Mouse (Mus musculus) CH12.LX (cell line): ENCODE measurements around the gene Slc4a4. TPM values are rescaled to one million over a fixed set of nuclear protein-coding genes. Genes with fewer than 3 reads are reported as not detected.

Experiments used
- DNase-seq: peaks from one replicate; pipeline ENCODE4 v3.0.0-alpha.2; 2013; ENCODE audit errors: extremely low read depth
- H3K27ac ChIP-seq: 2 replicates; pipeline ENCODE4 v1.5.1; 2012; ENCODE audit warnings: low read depth, mild to moderate bottlenecking, control low read depth, moderate library complexity; ENCODE audit not compliant: insufficient read depth
- H3K27me3 ChIP-seq: replicated peaks from 2 replicates; pipeline ENCODE3; 2012; ENCODE audit warnings: inconsistent platforms
- H3K36me3 ChIP-seq, 2 experiments: replicated peaks in 1 of 2; 2 replicates each; pipeline versions ENCODE3 to v1.6.1; 2012; ENCODE audit warnings: inconsistent platforms in 1 of 2, low read length in 1 of 2, mild to moderate bottlenecking in 1 of 2, mixed read lengths in 1 of 2, moderate library complexity in 1 of 2; ENCODE audit not compliant: control insufficient read depth in 1 of 2, insufficient read depth in 1 of 2
- H3K4me1 ChIP-seq, 2 experiments: 2 replicates each; pipeline ENCODE4 v1.6.1; 2012; ENCODE audit warnings: inconsistent platforms in 1 of 2, moderate library complexity in 1 of 2; ENCODE audit not compliant: insufficient read depth in 2 of 2, control insufficient read depth in 1 of 2
- H3K4me2 ChIP-seq: 2 replicates; pipeline ENCODE4 v1.6.1; 2012; ENCODE audit warnings: low read depth, mild to moderate bottlenecking, control low read depth; ENCODE audit not compliant: poor library complexity, insufficient read depth, severe bottlenecking
- H3K4me3 ChIP-seq, 3 experiments: fragments of 150-350 bp in 1 of 3; sonication (generic) in 1 of 3; replicated peaks in 1 of 3; 2 replicates each; pipeline versions ENCODE3 to v1.5.1; 2011 to 2012; ENCODE audit warnings: low read depth in 2 of 3, low read length in 2 of 3, mild to moderate bottlenecking in 2 of 3, moderate library complexity in 2 of 3, control low read depth in 1 of 3, improper control_type of control experiment in 1 of 3, inconsistent platforms in 1 of 3, mixed read lengths in 1 of 3; ENCODE audit not compliant: poor library complexity in 1 of 3
- H3K79me2 ChIP-seq: replicated peaks from 2 replicates; pipeline ENCODE4 v1.6.1; 2012; ENCODE audit warnings: mild to moderate bottlenecking, moderate library complexity; ENCODE audit not compliant: control insufficient read depth, poor library complexity, insufficient read depth, severe bottlenecking; ENCODE audit errors: extremely low read depth
- H3K9ac ChIP-seq: 2 replicates; pipeline ENCODE4 v1.6.1; 2012; ENCODE audit warnings: low read depth, mild to moderate bottlenecking, control low read depth, moderate library complexity; ENCODE audit not compliant: insufficient read depth
- H3K9me3 ChIP-seq: replicated peaks from 2 replicates; pipeline ENCODE3; 2012; ENCODE audit warnings: low read length, inconsistent platforms, mixed read lengths
- BHLHE40 ChIP-seq: IDR thresholded peaks from 2 replicates; pipeline ENCODE4 v1.6.1; 2011; ENCODE audit warnings: mild to moderate bottlenecking, low read depth, low read length, improper control_type of control experiment
- CHD2 ChIP-seq: IDR thresholded peaks from 2 replicates; pipeline ENCODE4 v1.6.1; 2011; ENCODE audit warnings: low read length, improper control_type of control experiment
- CTCF ChIP-seq, 2 experiments: IDR thresholded peaks in 1 of 2; conservative IDR thresholded peaks in 1 of 2; 2 replicates each; pipeline ENCODE4 v1.5.1; 2011 to 2012; ENCODE audit warnings: low read depth in 2 of 2, low read length in 2 of 2, improper control_type of control experiment in 1 of 2, inconsistent platforms in 1 of 2, mild to moderate bottlenecking in 1 of 2, moderate library complexity in 1 of 2
- ELF1 ChIP-seq: IDR thresholded peaks from 2 replicates; pipeline ENCODE4 v1.6.1; 2014; ENCODE audit warnings: low read depth, mild to moderate bottlenecking, inconsistent platforms, low read length, improper control_type of control experiment
- GABPA ChIP-seq: IDR thresholded peaks from 2 replicates; pipeline ENCODE4 v1.6.1; 2012; ENCODE audit warnings: low read depth, low read length, improper control_type of control experiment, inconsistent platforms; ENCODE audit not compliant: insufficient replicate concordance
- HCFC1 ChIP-seq: IDR thresholded peaks from 2 replicates; pipeline ENCODE4 v1.6.1; 2012; ENCODE audit warnings: low read depth, mild to moderate bottlenecking, inconsistent platforms, low read length, improper control_type of control experiment
- JUND ChIP-seq: conservative IDR thresholded peaks from 2 replicates; pipeline ENCODE4 v1.6.1; 2011; ENCODE audit warnings: low read depth, low read length, improper control_type of control experiment
- KAT2A ChIP-seq: IDR thresholded peaks from 2 replicates; pipeline ENCODE4 v1.6.1; 2012; ENCODE audit warnings: low read length, improper control_type of control experiment, inconsistent platforms; ENCODE audit not compliant: insufficient replicate concordance
- MXI1 ChIP-seq: IDR thresholded peaks from 2 replicates; pipeline ENCODE4 v1.6.1; 2011; ENCODE audit warnings: mild to moderate bottlenecking, low read depth, low read length, improper control_type of control experiment
- MYC ChIP-seq: IDR thresholded peaks from 2 replicates; pipeline ENCODE4 v1.6.1; 2011; ENCODE audit warnings: low read depth, mild to moderate bottlenecking, improper control_type of control experiment, low read length
- RCOR1 ChIP-seq: conservative IDR thresholded peaks from 2 replicates; pipeline ENCODE4 v1.6.1; 2012; ENCODE audit warnings: low read depth, mild to moderate bottlenecking, inconsistent platforms, low read length, improper control_type of control experiment
- SMC3 ChIP-seq: IDR thresholded peaks from 2 replicates; pipeline ENCODE4 v1.6.1; 2011; ENCODE audit warnings: low read depth, low read length, improper control_type of control experiment
- TBP ChIP-seq: conservative IDR thresholded peaks from 2 replicates; pipeline ENCODE4 v1.6.1; 2011; ENCODE audit warnings: low read depth, low read length, improper control_type of control experiment
- UBTF ChIP-seq: IDR thresholded peaks from 2 replicates; pipeline ENCODE4 v1.6.1; 2012; ENCODE audit warnings: low read depth, mild to moderate bottlenecking, inconsistent platforms, low read length, improper control_type of control experiment, moderate library complexity
- USF2 ChIP-seq: conservative IDR thresholded peaks from 2 replicates; pipeline ENCODE4 v1.6.1; 2011; ENCODE audit warnings: low read depth, low read length, improper control_type of control experiment
- ZC3H11A ChIP-seq: IDR thresholded peaks from 2 replicates; pipeline ENCODE4 v1.6.1; 2012; ENCODE audit warnings: low read depth, mild to moderate bottlenecking, inconsistent platforms, low read length, improper control_type of control experiment
- ZMIZ1 ChIP-seq: IDR thresholded peaks from 2 replicates; pipeline ENCODE4 v1.6.1; 2012; ENCODE audit warnings: low read depth, mild to moderate bottlenecking, inconsistent platforms, low read length, improper control_type of control experiment
- ZNF384 ChIP-seq: IDR thresholded peaks from 2 replicates; pipeline ENCODE4 v1.6.1; 2012; ENCODE audit warnings: low read depth, low read length, improper control_type of control experiment, inconsistent platforms
- dilution Hi-C: fragments of 300-500 bp; cut with MboI; formaldehyde crosslinking; loops from 2 replicates; pipeline ENCODE4 v1.14.3; 2020; ENCODE audit warnings: low sequenced_read_pairs; ENCODE audit not compliant: extremely low pct_unique_long_range_greater_than_20kb, extremely low pct_ligation_motif_present
- in situ Hi-C: fragments of 300-500 bp; cut with MboI; formaldehyde crosslinking; loops from 3 replicates; pipeline ENCODE4 v1.14.3; 2019; ENCODE audit warnings: low sequenced_read_pairs, low pct_ligation_motif_present, low pct_unique_long_range_greater_than_20kb, mixed read lengths
- polyA plus RNA-seq: library from polyadenylated mRNA; unstranded; fragments of >175 nt; gene quantifications from 2 replicates; pipeline ENCODE4 v1.2.1, GENCODE M21; 2012; ENCODE audit warnings: low read depth; ENCODE audit not compliant: insufficient read length
- total RNA-seq, 2 experiments: library from RNA; depleted of rRNA; stranded (reverse); fragments of 300-350 nt in 1 of 2; fragments of >200 nt in 1 of 2; gene quantifications; 2 replicates each; pipeline ENCODE4 v1.2.3; 2012 to 2014

The Slc4a4 gene
- total and polyA plus RNA-seq, 3 experiments = not detected

- Histone ChIP-seq H3K4me2 (peak overlapping the region; percentile 36; the same call in 1 of the 2 replicates), H3K9ac (no peak overlapping the region), H3K9me3 (no peaks in the 10 kb centered on the region), H3K27me3 (no peaks in the 10 kb centered on the region), H3K36me3 (no peaks in the 10 kb centered on the region), H3K79me2 (no peaks in the 10 kb centered on the region), H3K27ac (no peak overlapping the region), H3K4me3 (no peak overlapping the region), H3K4me1 (no peaks in the 10 kb centered on the region)
- TF ChIP-seq MXI1 (no peak), MYC (no peak), KAT2A (no peak), ZC3H11A (no peak)
- in situ Hi-C loops (no loop called here), dilution Hi-C loops (no loop called here)
- DNase-seq = no peak
Measured at GRCm38 (mm10) chr5:89036147-89036546, 149.5 kb downstream of the Slc4a4 start.

GRCm38 (mm10) chr5:89040814-89041213 lies 154.2 kb downstream of the Slc4a4 start:
- Histone ChIP-seq H3K36me3 (no peaks in the 10 kb centered on the region), H3K27ac (no peak overlapping the region), H3K9ac (no peak overlapping the region), H3K79me2 (no peaks in the 10 kb centered on the region), H3K4me1 (no peaks in the 10 kb centered on the region), H3K4me3 (no peak overlapping the region), H3K9me3 (no peaks in the 10 kb centered on the region), H3K27me3 (no peaks in the 10 kb centered on the region), H3K4me2 (no peak overlapping the region)
- TF ChIP-seq MXI1 (no peak), USF2 (no peak), ZNF384 (no peak), ZC3H11A (no peak), GABPA (no peak), ELF1 (no peak), ZMIZ1 (no peak)
- no peak for DNase-seq
- dilution Hi-C loops (no loop called here), in situ Hi-C loops (no loop called here)

DNA sequence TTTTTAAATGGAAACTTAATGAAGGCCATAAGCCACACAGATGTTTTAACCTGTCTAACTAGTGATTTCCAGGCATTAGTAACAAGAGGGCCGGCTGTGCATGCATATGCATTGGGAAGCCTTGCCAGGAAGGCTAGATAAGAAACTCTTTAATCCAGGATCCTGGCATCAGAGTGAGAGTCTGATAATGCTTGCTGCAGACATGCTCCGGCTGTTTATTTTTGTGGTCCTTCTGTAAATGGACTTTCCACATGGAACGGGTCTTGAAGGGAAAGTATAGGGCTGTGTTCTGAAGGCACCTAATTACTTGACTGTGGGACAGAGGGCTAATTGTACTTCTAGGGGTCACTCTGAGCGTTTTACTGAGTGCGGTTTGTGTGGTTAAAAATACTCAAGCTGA lies 157.2 kb downstream of the Slc4a4 start:
- Histone ChIP-seq H3K9me3 (no peaks in the 10 kb centered on the region), H3K4me2 (no peak overlapping the region), H3K27ac (no peak overlapping the region), H3K9ac (no peak overlapping the region), H3K27me3 (no peaks in the 10 kb centered on the region), H3K36me3 (no peaks in the 10 kb centered on the region), H3K4me1 (no peaks in the 10 kb centered on the region), H3K4me3 (no peak overlapping the region)
- dilution Hi-C loops = no loop called here
- in situ Hi-C loops = no loop called here
- TF ChIP-seq RCOR1 (no peak), KAT2A (no peak), BHLHE40 (no peak), CHD2 (no peak), SMC3 (no peak), UBTF (no peak), HCFC1 (no peak), TBP (no peak), CTCF (conservative IDR thresholded peaks at IDR 0.05 in 1 of 2, IDR thresholded peaks at IDR 0.05 in 1 of 2; ENCODE audit: low read depth in 2 of 2, low read length in 2 of 2) (no peak), JUND (no peak), USF2 (no peak)
- TF ChIP-seq, all 38 proteins: peak for 0
- no peak for DNase-seq
- H3K79me2 ChIP-seq = no peaks in the 10 kb centered on the region
